Mouse (Mus musculus) hindbrain, embryonic 16.5 days (tissue): ENCODE measurements around the gene Dlx1. TPM values are rescaled to one million over a fixed set of nuclear protein-coding genes. Genes with fewer than 3 reads are reported as not detected.
A peak's percentile ranks its signal among the peaks of the same experiment; 100 is the strongest.

Source experiments
- ATAC-seq: fragments of 200-750 bp; cut with Nextera tagmentation; 2 replicates; pipeline ENCODE4 v1.8.0; 2017; ENCODE audit warnings: moderate TSS enrichment, moderate library complexity
- H3K27ac ChIP-seq: fragments of 300-500 bp; sonication (generic); 2 replicates; pipeline ENCODE4 v1.5.1; 2014; ENCODE audit warnings: low read depth, mild to moderate bottlenecking, control low read depth, low read length, moderate library complexity
- H3K27me3 ChIP-seq: fragments of 300-500 bp; sonication (generic); replicated peaks from 2 replicates; pipeline ENCODE4 v1.6.1; 2014; ENCODE audit warnings: low read length; ENCODE audit not compliant: control insufficient read depth, insufficient read depth
- H3K36me3 ChIP-seq: fragments of 300-500 bp; sonication (generic); 2 replicates; pipeline ENCODE4 v1.6.1; 2014; ENCODE audit warnings: mild to moderate bottlenecking, low read length, moderate library complexity, mixed read lengths; ENCODE audit not compliant: control insufficient read depth, insufficient read depth
- H3K4me1 ChIP-seq: fragments of 300-500 bp; sonication (generic); 2 replicates; pipeline ENCODE4 v1.6.1; 2014; ENCODE audit warnings: low read depth, low read length; ENCODE audit not compliant: control insufficient read depth, insufficient read depth
- H3K4me2 ChIP-seq: fragments of 300-500 bp; sonication (generic); 2 replicates; pipeline ENCODE4 v1.6.1; 2014; ENCODE audit warnings: mild to moderate bottlenecking, low read length, control low read depth, moderate library complexity
- H3K4me3 ChIP-seq: fragments of 300-500 bp; sonication (generic); 2 replicates; pipeline ENCODE4 v1.5.1; 2014; ENCODE audit warnings: mild to moderate bottlenecking, low read length, control low read depth, moderate library complexity
- H3K9ac ChIP-seq: fragments of 300-500 bp; sonication (generic); 2 replicates; pipeline ENCODE4 v1.6.1; 2014; ENCODE audit warnings: low read depth, mild to moderate bottlenecking, control low read depth, low read length, moderate library complexity
- H3K9me3 ChIP-seq: fragments of 300-500 bp; sonication (generic); 2 replicates; pipeline ENCODE4 v1.6.1; 2014; ENCODE audit warnings: mild to moderate bottlenecking, low read length, moderate library complexity; ENCODE audit not compliant: control insufficient read depth
- WGBS: fragments of 180-500 bp; shearing (Covaris S2); extraction: QIAGEN DNeasy Blood & Tissue Kit; methylation state at CpG from one replicate; pipeline ENCODE4 v1.1.7; 2014; 5-methylcytosine and 5-hydroxymethylcytosine counted together
- polyA plus RNA-seq: library from polyadenylated mRNA; unstranded; fragments of >200 nt; fragmentation: Nextera tagmentation; extraction: Ambion mirVana; gene quantifications from 2 replicates; pipeline ENCODE4 v1.2.1, GENCODE M21; 2015

Dlx1 gene
- polyA plus RNA-seq, 1 experiment from 2014 or later = 0.09 TPM

GRCm38 (mm10) chr2:71556071-71556470 is 28.2 kb downstream of the Dlx1 start:
- Histone ChIP-seq H3K9me3 (no peaks in the 10 kb centered on the region), H3K27me3 (peaks cover 20% of the 10 kb centered on the region), H3K27ac (no peak overlapping the region), H3K4me2 (no peak overlapping the region), H3K4me1 (no peaks in the 10 kb centered on the region), H3K9ac (no peak overlapping the region), H3K4me3 (no peak overlapping the region), H3K36me3 (no peaks in the 10 kb centered on the region)
- no peak for ATAC-seq
- 66% methylated on average over 5 of the region's 5 CpGs for WGBS

- Histone ChIP-seq H3K4me1 (no peaks in the 10 kb centered on the region), H3K27ac (no peak overlapping the region), H3K27me3 (no peaks in the 10 kb centered on the region), H3K9me3 (no peaks in the 10 kb centered on the region), H3K9ac (no peak overlapping the region), H3K4me2 (no peak overlapping the region), H3K4me3 (no peak overlapping the region), H3K36me3 (no peaks in the 10 kb centered on the region)
- 87% methylated on average over 9 of the region's 9 CpGs for whole genome bisulfite sequencing
- ATAC-seq = no peak
Observed at GRCm38 (mm10) chr2:71566466-71566865, 38.6 kb downstream of the Dlx1 start.

- Histone ChIP-seq H3K4me2 (no peak overlapping the region), H3K36me3 (no peaks in the 10 kb centered on the region), H3K4me1 (no peaks in the 10 kb centered on the region), H3K9ac (no peak overlapping the region), H3K27ac (no peak overlapping the region), H3K4me3 (no peak overlapping the region), H3K9me3 (no peaks in the 10 kb centered on the region), H3K27me3 (no peaks in the 10 kb centered on the region)
- ATAC-seq = no peak
- WGBS = 85% methylated on average over 4 of the region's 4 CpGs
Observed at GRCm38 (mm10) chr2:71573736-71574135, 45.8 kb downstream of the Dlx1 start.

- no peak overlapping the region for H3K4me3 ChIP-seq
- H3K27me3 ChIP-seq = no peaks in the 10 kb centered on the region; the same call in 1 of the 2 replicates
- no peaks in the 10 kb centered on the region for H3K4me1 ChIP-seq
- H3K36me3 ChIP-seq = no peaks in the 10 kb centered on the region
- 99% methylated on average over 2 of the region's 2 CpGs for WGBS
- no peak overlapping the region for H3K9ac ChIP-seq
- H3K27ac ChIP-seq = no peak overlapping the region
- ATAC-seq = no peak
- no peak overlapping the region for H3K4me2 ChIP-seq
- no peaks in the 10 kb centered on the region for H3K9me3 ChIP-seq
Observed at GRCm38 (mm10) chr2:71577059-71577458, 49.1 kb downstream of the Dlx1 start.

GRCm38 (mm10) chr2:71580632-71581466 is 52.9 kb downstream of the Dlx1 start:
- Histone ChIP-seq H3K4me3 (peak overlapping the region; percentile 63), H3K27ac (no peak overlapping the region), H3K9ac (peak overlapping the region; percentile 80), H3K4me2 (peak overlapping the region; percentile 94), H3K9me3 (no peaks in the 10 kb centered on the region), H3K27me3 (no peaks in the 10 kb centered on the region; the same call in 1 of the 2 replicates), H3K36me3 (no peaks in the 10 kb centered on the region), H3K4me1 (no peaks in the 10 kb centered on the region)
- ATAC-seq = peak; percentile 93
- WGBS = 10% methylated on average over 50 of the region's 50 CpGs

- WGBS = 60% methylated on average over 5 of the region's 5 CpGs
- no peaks in the 10 kb centered on the region for H3K4me1 ChIP-seq
- H3K27me3 ChIP-seq = no peaks in the 10 kb centered on the region; the same call in 1 of the 2 replicates
- ATAC-seq = peak; percentile 61
- peak overlapping the region; percentile 80 for H3K9ac ChIP-seq
- H3K4me2 ChIP-seq = peak overlapping the region; percentile 94
- peak overlapping the region; percentile 63 for H3K4me3 ChIP-seq
- H3K27ac ChIP-seq = no peak overlapping the region
- H3K9me3 ChIP-seq = no peaks in the 10 kb centered on the region
- H3K36me3 ChIP-seq = no peaks in the 10 kb centered on the region
Observed at GRCm38 (mm10) chr2:71581488-71581887, 53.6 kb downstream of the Dlx1 start.

Other genes starting within 250 kb of the Dlx1 start
- gene Slc25a12, start 160.4 kb upstream of the Dlx1 start, polyA plus RNA-seq = 125 and 129 TPM in 2 replicates
- gene Hat1, start 139.2 kb upstream of the Dlx1 start, polyA plus RNA-seq = 52.2 and 54.8 TPM in 2 replicates
- 31.7 and 31.9 TPM in 2 replicates for gene Metap1d, start 74.8 kb upstream of the Dlx1 start, polyA plus RNA-seq
- gene Dlx2, start 18.6 kb downstream of the Dlx1 start, polyA plus RNA-seq = 0.20 and 2.0 TPM in 2 replicates
- 21.1 and 25.5 TPM in 2 replicates for gene Itga6, start 217.5 kb downstream of the Dlx1 start, polyA plus RNA-seq